Mouse (Mus musculus) heart, embryonic 12.5 days (tissue): ENCODE measurements around the gene Mgat5. TPM values are rescaled to one million over a fixed set of nuclear protein-coding genes. Genes with fewer than 3 reads are reported as not detected.

Source experiments
- ATAC-seq: fragments of 200-750 bp; cut with Nextera tagmentation; 2 replicates; pipeline ENCODE4 v1.8.0; 2017; ENCODE audit warnings: moderate TSS enrichment, moderate library complexity; ENCODE audit not compliant: insufficient number of reproducible peaks, low FRiP score
- H3K27ac ChIP-seq: fragments of 300-500 bp; sonication (generic); 2 replicates; pipeline ENCODE4 v1.5.1; 2016; ENCODE audit warnings: mild to moderate bottlenecking, moderate library complexity; ENCODE audit not compliant: poor library complexity, severe bottlenecking
- H3K27me3 ChIP-seq: fragments of 300-500 bp; sonication (generic); replicated peaks from 2 replicates; pipeline ENCODE4 v1.6.1; 2016; ENCODE audit warnings: mild to moderate bottlenecking, moderate library complexity
- H3K36me3 ChIP-seq: fragments of 300-500 bp; sonication (generic); 2 replicates; pipeline ENCODE4 v1.6.1; 2016; ENCODE audit warnings: mild to moderate bottlenecking, moderate library complexity
- H3K4me1 ChIP-seq: fragments of 300-500 bp; sonication (generic); replicated peaks from 2 replicates; pipeline ENCODE4 v1.6.1; 2016; ENCODE audit warnings: mild to moderate bottlenecking
- H3K4me2 ChIP-seq: fragments of 300-500 bp; sonication (generic); 2 replicates; pipeline ENCODE4 v1.6.1; 2016; ENCODE audit warnings: mild to moderate bottlenecking, moderate library complexity
- H3K4me3 ChIP-seq: fragments of 300-500 bp; sonication (generic); 2 replicates; pipeline ENCODE4 v1.5.1; 2016; ENCODE audit warnings: mild to moderate bottlenecking
- H3K9ac ChIP-seq: fragments of 300-500 bp; sonication (generic); 2 replicates; pipeline ENCODE4 v1.6.1; 2016; ENCODE audit warnings: mild to moderate bottlenecking, moderate library complexity
- H3K9me3 ChIP-seq: fragments of 300-500 bp; sonication (generic); replicated peaks from 2 replicates; pipeline ENCODE4 v1.6.1; 2016; ENCODE audit warnings: mild to moderate bottlenecking, moderate library complexity
- WGBS: fragments of 180-500 bp; shearing (Covaris S2); methylation state at CpG from one replicate; pipeline ENCODE4 v1.1.7; 2016; 5-methylcytosine and 5-hydroxymethylcytosine counted together
- polyA plus RNA-seq: library from polyadenylated mRNA; unstranded; fragments of >200 nt; fragmentation: Nextera tagmentation; extraction: Ambion mirVana; gene quantifications from 2 replicates; pipeline ENCODE4 v1.2.1, GENCODE M21; 2016

Gene Mgat5
- polyA plus RNA-seq, 1 experiment from 2014 or later, result 4.3 TPM

DNA sequence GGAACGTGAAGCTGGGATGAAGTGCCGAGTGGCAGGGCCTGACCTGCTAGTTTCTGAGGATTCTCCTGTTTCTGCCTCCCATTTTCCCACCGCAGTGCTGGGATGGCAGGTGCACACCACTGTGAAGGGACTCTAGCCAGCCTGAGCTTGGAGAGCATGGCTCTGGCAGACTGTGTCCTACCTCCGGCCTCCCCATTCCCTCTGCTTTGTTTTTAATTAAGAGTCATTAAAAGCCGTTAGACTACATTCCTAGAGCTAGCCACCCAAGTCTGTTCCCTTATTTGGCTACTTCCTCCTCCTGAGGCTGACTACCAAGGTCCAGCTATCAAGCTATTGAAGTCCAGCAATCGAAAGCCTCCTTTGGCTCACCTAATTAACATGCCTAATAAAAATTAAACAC, 56.2 kb downstream of the Mgat5 start:
- ATAC-seq, result no peak
- Histone ChIP-seq H3K4me2 (no peak overlapping the region), H3K27me3 (no peaks in the 10 kb centered on the region), H3K9me3 (no peaks in the 10 kb centered on the region), H3K4me3 (no peak overlapping the region), H3K36me3 (no peaks in the 10 kb centered on the region), H3K4me1 (peaks cover 26% of the 10 kb centered on the region), H3K9ac (no peak overlapping the region), H3K27ac (no peak overlapping the region)
- 62% methylated on average over 6 of the region's 6 CpGs for WGBS

DNA sequence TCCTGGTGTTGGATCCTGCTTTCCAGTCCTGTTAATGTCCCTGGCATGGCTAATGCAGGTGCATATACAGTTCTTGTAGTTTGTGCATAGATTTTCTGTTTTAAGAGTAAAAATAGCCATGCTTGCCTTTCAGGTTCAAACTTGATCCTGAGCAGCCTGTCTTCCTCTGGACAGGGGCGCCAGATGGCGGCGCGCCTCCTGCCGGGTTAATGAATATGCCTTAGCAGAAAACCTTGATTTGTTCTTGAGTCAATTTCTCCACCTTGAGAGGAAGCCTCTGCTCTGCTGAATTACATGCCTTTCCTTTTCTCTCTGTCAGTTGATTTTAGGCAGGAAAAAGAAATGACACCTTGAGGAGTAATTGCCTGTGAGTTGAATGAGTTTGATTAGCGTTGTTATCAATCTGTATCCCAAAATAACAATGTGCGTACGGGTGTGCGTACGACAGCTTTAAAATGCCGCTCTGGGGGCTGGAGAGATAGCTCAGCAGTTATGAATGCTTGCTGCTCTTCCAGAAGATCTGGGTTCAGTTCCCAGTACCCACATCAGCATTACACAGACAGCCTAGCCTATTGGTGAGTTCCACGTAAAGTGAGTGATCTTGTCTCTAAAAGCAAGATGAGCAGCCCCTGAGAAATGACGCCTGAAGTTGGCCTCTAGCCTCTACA, 57.5 kb downstream of the Mgat5 start:
- no peak for ATAC-seq
- no peaks in the 10 kb centered on the region for H3K9me3 ChIP-seq
- H3K4me2 ChIP-seq, result no peak overlapping the region
- H3K27me3 ChIP-seq, result no peaks in the 10 kb centered on the region
- no peak overlapping the region for H3K27ac ChIP-seq
- H3K36me3 ChIP-seq, result no peaks in the 10 kb centered on the region
- no peak overlapping the region for H3K9ac ChIP-seq
- 50% methylated on average over 13 of the region's 13 CpGs for WGBS
- no peak overlapping the region for H3K4me3 ChIP-seq
- peaks cover 22% of the 10 kb centered on the region for H3K4me1 ChIP-seq

DNA sequence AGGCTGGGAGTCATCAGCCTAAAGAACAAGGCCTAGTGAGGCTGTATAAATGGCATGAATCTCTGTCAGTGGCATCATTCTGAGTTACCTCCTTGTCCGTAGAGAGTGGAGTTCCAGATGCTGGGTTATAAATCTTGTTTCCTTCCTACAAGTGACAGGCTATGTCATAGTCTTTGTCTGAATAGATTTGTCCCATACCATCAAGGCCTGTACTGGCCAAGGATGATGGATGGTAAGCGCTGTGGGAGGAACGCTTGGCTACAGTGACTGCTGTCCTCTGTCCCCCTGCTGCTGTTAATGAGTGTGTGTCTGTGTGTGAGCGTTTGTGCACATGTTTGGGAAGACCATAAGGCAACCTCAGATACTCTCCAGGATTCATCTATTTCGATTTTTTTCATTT, 63.2 kb downstream of the Mgat5 start:
- ATAC-seq, result no peak
- no peak overlapping the region for H3K27ac ChIP-seq
- peaks cover 7% of the 10 kb centered on the region for H3K4me1 ChIP-seq
- H3K4me2 ChIP-seq, result no peak overlapping the region
- no peaks in the 10 kb centered on the region for H3K36me3 ChIP-seq
- WGBS, result 87% methylated on average over 5 of the region's 5 CpGs
- no peak overlapping the region for H3K4me3 ChIP-seq
- no peak overlapping the region for H3K9ac ChIP-seq
- H3K27me3 ChIP-seq, result no peaks in the 10 kb centered on the region
- H3K9me3 ChIP-seq, result no peaks in the 10 kb centered on the region

DNA sequence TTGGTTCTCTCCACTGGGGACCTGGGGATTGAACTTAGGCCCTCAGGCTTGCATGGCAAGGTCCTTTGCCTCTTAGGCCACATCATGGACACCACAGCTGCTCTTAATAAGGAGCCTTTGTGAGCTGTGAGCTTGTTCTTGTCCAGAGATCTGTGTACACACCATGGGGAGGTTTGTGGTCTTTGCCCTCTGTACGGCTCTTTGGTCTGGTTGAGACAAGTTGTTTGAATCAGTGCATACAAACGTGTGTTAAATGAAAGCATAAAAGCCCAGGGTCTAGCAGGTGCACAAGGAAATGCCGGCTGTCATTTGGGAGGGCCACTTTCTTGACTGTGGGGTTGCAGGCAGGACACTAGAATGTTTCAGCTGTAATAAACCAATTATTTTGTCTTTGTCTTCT, 64.5 kb downstream of the Mgat5 start:
- ATAC-seq, result no peak
- H3K27me3 ChIP-seq, result no peaks in the 10 kb centered on the region
- WGBS, result 85% methylated on average over 3 of the region's 3 CpGs

DNA sequence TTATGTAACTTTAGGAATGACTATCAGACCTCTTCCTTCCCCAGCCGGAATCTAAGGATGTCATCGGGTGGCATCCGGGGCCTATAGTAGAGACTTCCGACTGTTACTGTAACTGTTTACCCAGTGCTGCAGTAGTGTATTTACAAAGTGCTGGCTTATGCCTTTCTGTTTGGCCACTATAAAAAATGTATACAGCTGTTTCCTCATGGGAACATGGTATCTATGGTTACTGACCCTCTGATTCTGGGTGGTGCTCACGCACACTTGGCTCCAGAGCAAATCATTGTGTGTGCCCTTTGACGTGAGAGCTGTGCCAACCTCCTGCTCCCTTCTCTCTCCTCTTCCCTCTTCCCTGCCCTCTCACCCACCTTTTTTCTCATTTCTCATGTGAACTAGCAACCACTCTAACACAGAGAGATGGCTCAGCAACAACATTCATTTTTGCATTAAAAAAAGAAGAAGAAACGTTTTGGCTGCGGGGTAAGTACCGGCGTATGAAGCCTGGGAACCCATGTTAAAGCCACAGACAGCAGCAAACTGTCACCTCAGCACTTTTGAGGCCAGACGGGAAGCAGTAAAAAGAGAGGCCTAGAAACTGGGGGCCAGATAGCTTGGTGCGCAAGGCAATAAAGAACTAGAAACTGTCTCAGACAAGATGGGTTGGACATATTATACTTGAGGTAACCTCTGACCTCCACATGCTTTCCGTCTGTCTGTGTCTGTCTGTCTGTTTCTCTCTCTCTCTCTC, 65.6 kb downstream of the Mgat5 start:
- H3K9ac ChIP-seq, result no peak overlapping the region
- 81% methylated on average over 13 of the region's 13 CpGs for WGBS

More for the DNA sequence above, 64.5 kb downstream of the Mgat5 start:
- Histone ChIP-seq H3K4me3 (no peak overlapping the region), H3K9ac (no peak overlapping the region), H3K4me2 (no peak overlapping the region), H3K9me3 (no peaks in the 10 kb centered on the region), H3K27ac (no peak overlapping the region), H3K36me3 (no peaks in the 10 kb centered on the region), H3K4me1 (peaks cover 17% of the 10 kb centered on the region)

DNA sequence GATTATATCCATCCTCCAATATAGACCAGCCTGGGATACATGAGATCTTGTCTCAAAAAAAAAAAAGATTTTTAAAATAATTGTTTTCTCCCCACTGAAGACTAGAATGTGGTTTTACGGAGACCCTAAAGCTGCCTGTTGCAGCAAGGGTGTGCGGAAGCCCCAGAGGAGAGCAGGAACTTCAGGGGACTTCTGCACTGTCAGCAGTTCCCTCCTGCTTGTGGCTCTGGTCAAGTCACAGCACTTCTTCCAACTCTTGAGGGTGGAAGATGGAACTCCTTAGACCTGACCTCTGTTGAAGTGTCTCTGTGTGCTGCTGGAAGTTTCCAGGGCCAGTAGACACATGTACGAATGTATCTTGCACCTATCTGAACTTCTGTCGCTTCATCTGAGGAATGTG, 66.3 kb downstream of the Mgat5 start:
- no peak overlapping the region for H3K4me2 ChIP-seq
- no peak for ATAC-seq
- H3K9me3 ChIP-seq, result no peaks in the 10 kb centered on the region
- no peaks in the 10 kb centered on the region for H3K36me3 ChIP-seq
- WGBS, result 86% methylated on average over 4 of the region's 4 CpGs
- no peak overlapping the region for H3K4me3 ChIP-seq
- H3K9ac ChIP-seq, result no peak overlapping the region
- H3K27me3 ChIP-seq, result no peaks in the 10 kb centered on the region
- peaks cover 17% of the 10 kb centered on the region for H3K4me1 ChIP-seq
- H3K27ac ChIP-seq, result no peak overlapping the region

More for the DNA sequence above, 65.6 kb downstream of the Mgat5 start:
- Histone ChIP-seq H3K36me3 (no peaks in the 10 kb centered on the region), H3K4me2 (no peak overlapping the region), H3K27me3 (no peaks in the 10 kb centered on the region), H3K4me1 (peaks cover 17% of the 10 kb centered on the region), H3K4me3 (no peak overlapping the region), H3K27ac (no peak overlapping the region), H3K9me3 (no peaks in the 10 kb centered on the region)
- no peak for ATAC-seq

DNA sequence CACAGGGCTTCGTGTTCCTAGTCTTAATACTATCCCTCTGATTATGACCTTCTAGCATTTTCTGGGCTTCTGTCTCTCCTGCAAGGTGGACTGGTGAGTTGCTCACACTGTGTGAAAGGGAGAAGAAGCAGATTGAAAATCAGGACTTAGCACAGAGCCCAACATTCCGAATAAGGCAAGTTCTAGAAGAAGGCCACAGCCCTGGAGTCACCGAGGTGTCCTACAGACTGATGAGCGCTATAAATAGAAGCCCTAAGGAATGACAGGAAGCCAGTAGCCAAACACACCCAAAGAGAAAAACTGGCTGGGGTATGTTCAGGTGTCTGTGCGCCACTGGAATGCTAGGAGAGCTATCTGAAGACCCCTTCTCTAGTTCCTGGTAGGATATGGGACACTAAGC, 68.5 kb downstream of the Mgat5 start:
- Histone ChIP-seq H3K4me3 (no peak overlapping the region), H3K27ac (peak overlapping the region; percentile 80), H3K4me1 (peaks cover 17% of the 10 kb centered on the region), H3K9me3 (no peaks in the 10 kb centered on the region), H3K4me2 (no peak overlapping the region), H3K36me3 (no peaks in the 10 kb centered on the region), H3K9ac (no peak overlapping the region), H3K27me3 (no peaks in the 10 kb centered on the region)
- ATAC-seq, result no peak
- WGBS, result 43% methylated on average over 5 of the region's 5 CpGs

DNA sequence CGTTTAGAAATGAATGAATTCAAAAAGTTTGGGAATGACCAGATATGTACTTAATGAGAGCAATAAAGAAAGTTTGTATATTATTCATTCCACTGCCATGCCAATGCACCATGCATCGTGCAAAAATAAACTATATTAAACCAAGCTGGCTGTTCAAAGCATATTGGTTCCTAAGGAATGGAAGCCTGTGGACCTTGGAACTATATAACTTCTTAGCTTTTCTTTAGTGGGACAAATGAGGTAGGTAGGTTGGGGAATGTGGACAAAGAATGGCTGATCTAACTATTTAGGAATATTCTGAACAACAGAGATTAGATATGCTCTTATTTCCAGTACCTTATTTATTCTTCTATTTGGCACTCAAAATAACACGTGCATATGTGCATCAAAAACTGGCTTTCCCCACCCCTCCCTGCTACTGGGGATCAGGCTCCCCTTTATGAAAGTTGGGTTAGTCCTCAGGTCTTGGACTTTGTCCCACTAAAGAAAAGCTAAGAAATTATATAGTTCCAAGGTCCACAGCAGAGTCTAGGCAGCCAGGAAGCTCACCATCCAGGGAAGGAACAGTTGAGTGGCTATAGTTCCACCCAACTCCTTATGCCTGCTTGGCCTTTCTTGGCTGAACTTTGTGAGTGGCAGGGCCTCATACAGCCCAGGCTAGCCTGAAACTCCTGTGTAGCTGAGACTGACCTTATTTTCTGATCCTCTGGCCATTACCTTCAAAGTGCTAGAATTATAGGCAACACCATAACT, 70.9 kb downstream of the Mgat5 start:
- Histone ChIP-seq H3K4me1 (peaks cover 13% of the 10 kb centered on the region), H3K27ac (no peak overlapping the region), H3K9ac (no peak overlapping the region), H3K27me3 (no peaks in the 10 kb centered on the region), H3K9me3 (no peaks in the 10 kb centered on the region), H3K4me3 (no peak overlapping the region), H3K36me3 (no peaks in the 10 kb centered on the region), H3K4me2 (no peak overlapping the region)
- ATAC-seq, result no peak
- 86% methylated on average over 3 of the region's 3 CpGs for WGBS

DNA sequence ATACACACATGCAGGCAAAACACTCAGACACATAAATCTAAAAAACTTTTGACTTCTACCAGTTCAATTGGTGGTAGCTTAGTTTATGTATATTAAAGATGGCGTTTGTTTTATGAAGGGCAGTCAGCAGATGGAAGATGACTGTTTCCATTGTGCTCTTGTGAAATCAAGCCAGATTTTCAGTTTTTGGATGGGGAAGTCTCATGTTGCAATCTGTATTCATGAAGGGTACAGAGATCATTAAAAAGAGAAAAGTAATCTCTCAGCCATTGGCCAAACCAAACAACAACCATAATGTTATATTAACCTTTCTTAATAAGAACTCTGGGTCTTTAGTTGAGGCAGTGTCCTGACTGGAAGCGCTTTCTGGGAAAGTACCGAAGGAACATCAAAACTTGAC, 73.3 kb downstream of the Mgat5 start:
- Histone ChIP-seq H3K27ac (no peak overlapping the region), H3K9me3 (no peaks in the 10 kb centered on the region), H3K4me3 (no peak overlapping the region), H3K4me1 (peaks cover 9% of the 10 kb centered on the region), H3K36me3 (no peaks in the 10 kb centered on the region), H3K9ac (no peak overlapping the region), H3K27me3 (no peaks in the 10 kb centered on the region), H3K4me2 (no peak overlapping the region)
- no peak for ATAC-seq
- WGBS, result 90% methylated on average over 3 of the region's 3 CpGs

DNA sequence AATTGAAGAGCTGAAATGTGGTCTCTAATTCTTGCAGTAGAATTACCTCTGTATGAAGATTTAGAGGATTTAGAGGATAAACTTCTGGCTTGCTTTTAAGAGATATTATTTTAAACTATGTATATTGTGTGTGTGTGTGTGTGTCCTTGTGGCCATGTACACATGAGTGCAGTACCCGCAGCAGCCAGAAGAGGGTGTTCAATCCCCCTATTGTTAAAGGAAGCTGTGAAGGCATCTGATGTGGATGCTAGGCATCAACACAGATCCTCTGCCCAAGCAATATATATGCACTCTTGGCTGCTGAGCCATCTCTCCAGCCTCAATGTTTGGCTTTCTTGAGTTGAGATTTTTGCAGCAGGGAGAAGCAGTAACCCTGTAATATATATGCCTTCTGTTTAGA, 75.4 kb downstream of the Mgat5 start:
- H3K27ac ChIP-seq, result no peak overlapping the region
- 95% methylated on average over 1 of the region's 1 CpGs for WGBS
- no peaks in the 10 kb centered on the region for H3K9me3 ChIP-seq
- no peaks in the 10 kb centered on the region for H3K4me1 ChIP-seq
- no peak for ATAC-seq
- H3K9ac ChIP-seq, result no peak overlapping the region
- H3K4me3 ChIP-seq, result no peak overlapping the region
- H3K27me3 ChIP-seq, result no peaks in the 10 kb centered on the region
- no peak overlapping the region for H3K4me2 ChIP-seq
- H3K36me3 ChIP-seq, result no peaks in the 10 kb centered on the region

DNA sequence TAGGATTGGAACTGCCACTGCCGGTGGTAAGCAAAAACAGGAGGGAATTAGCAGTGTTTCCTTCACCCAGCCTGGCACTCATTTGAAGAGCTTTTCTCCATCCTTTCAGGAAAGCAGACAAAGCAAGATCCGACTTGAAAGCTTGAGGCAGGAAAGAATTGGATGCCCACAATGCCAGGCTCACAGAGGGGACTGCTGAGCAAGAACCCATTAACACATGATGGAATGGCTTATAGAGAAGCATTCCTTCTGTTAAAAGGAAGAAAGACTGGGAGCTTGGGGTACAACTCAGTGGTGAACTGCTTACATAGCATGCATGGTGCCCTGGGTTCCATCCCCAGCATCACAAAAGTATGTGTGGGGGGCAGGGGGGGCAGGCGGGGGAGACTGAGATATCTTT, 80.2 kb downstream of the Mgat5 start:
- Histone ChIP-seq H3K36me3 (no peaks in the 10 kb centered on the region), H3K4me1 (no peaks in the 10 kb centered on the region), H3K27me3 (no peaks in the 10 kb centered on the region), H3K9me3 (no peaks in the 10 kb centered on the region), H3K4me3 (no peak overlapping the region), H3K9ac (no peak overlapping the region), H3K4me2 (no peak overlapping the region), H3K27ac (no peak overlapping the region)
- WGBS, result 71% methylated on average over 3 of the region's 3 CpGs
- ATAC-seq, result no peak
